Mouse (Mus musculus): Measurements from ENCODE around the gene Ogg1.
A peak's percentile ranks its signal among the peaks of the same experiment; 100 is the strongest.

Gene Ogg1

GRCm38 (mm10) chr6:113326533-113327315, at the start of gene Ogg1:
TSS of gene Ogg1 (plus strand) at chr6:113326972.
- DNase-seq (ENCODE audit: low read depth, low spot score) = peak; percentile 100

GRCm38 (mm10) chr6:113281676-113282075, 45.1 kb upstream of the Ogg1 start:
- DNase-seq (ENCODE audit: low read depth, low spot score) = no peak

GRCm38 (mm10) chr6:113282101-113282802, 44.5 kb upstream of the Ogg1 start, which contains the start of gene Cpne9:
TSS of gene Cpne9 (plus strand) at chr6:113282307.
- DNase-seq (ENCODE audit: low read depth, low spot score) = peak; percentile 89

DNA sequence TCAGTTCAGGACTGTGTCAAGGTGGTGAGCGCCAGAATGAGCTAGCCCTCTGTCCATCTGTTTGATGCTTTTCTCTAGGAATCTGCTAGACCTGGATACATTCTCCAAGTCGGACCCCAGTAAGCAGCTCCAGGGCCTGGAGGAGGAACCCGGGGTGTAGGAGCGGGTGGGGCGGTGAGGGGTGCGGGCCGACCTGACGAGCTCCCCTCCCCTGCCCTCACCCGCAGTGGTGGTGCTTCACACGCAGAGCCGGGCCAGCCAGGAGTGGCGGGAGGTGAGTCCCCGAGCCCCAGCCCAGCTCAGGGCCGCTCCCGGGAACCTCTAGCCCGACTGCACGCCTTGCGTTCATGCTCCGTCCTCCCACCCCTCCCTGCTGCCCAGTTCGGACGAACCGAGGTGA, 43.8 kb upstream of the Ogg1 start:
- DNase-seq (ENCODE audit: low read depth, low spot score) = no peak

- peak; percentile 97 for DNase-seq (ENCODE audit: low read depth, low spot score)
These were observed 43.3 kb upstream of the Ogg1 start for GRCm38 (mm10) chr6:113283500-113283899.

GRCm38 (mm10) chr6:113284931-113285330, 41.8 kb upstream of the Ogg1 start:
- DNase-seq (ENCODE audit: low read depth, low spot score) = no peak

- no peak for DNase-seq (ENCODE audit: low read depth, low spot score)
These were observed 40.5 kb upstream of the Ogg1 start for GRCm38 (mm10) chr6:113286316-113286715.

DNA sequence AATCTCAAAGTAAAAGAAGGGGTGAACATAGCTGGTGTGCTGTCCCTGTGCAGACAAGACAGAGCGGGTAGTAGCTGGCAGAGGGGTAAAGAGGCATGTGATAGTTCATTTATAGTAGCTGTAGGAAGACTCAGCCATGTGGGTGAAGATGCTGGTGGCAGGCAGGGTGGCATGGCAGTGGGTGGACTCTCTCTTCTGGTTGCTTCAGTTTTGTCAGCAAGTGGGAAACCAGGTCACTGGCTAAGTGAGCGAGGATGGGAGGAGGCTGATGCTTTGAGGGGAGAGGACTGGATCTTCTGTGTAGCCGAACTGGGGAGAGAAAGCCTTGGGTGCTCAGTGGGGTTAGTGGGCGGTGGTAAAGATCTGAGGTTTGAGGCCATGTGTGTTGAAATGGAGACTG, 39.5 kb upstream of the Ogg1 start:
- DNase-seq (ENCODE audit: low read depth, low spot score) = no peak

GRCm38 (mm10) chr6:113289346-113289745, 37.4 kb upstream of the Ogg1 start:
- peak; percentile 78 for DNase-seq (ENCODE audit: low read depth, low spot score)

DNA sequence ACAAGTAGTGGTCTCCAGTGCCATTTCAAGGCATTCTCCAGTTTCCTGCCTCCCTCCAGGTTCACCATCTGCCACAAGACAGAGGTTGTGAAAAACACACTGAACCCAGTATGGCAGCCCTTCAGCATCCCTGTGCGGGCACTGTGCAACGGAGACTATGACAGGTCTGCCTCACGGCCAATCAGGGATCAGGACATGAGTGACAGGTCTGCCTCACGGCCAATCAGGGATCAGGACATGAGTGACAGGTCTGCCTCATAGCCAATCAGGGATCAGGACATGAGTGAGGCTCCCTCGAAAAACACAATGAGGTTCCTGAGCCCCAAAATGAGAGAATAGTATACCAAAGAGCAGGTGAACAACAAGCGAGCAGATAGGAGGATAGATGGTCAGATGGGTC, 36.4 kb upstream of the Ogg1 start:
- DNase-seq (ENCODE audit: low read depth, low spot score) = peak; percentile 84

- DNase-seq (ENCODE audit: low read depth, low spot score) = no peak
These were observed 33.8 kb upstream of the Ogg1 start for GRCm38 (mm10) chr6:113292938-113293337.

DNA sequence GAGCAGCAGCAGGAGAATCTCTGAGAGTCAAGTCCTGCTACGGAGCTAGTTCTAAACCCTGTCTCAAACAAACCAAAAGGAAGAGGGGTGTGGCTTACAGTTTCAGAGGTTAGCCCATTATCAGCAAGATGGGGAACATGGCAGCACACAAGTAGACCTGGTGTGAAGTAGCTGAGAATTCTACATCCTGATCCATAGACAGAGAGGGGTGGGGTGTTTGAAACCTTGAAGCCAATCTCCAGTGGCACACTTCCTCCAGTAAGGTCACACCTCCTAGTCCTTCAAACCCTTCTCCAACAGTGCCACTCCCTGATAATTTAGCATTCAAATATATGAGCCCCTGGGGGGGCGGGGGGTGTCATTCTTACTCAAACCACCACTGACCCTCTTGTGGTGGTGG, 30.7 kb upstream of the Ogg1 start:
- peak; percentile 76 for DNase-seq (ENCODE audit: low read depth, low spot score)

- peak; percentile 67 for DNase-seq (ENCODE audit: low read depth, low spot score)
These were observed 30.1 kb upstream of the Ogg1 start for GRCm38 (mm10) chr6:113296639-113297038.

GRCm38 (mm10) chr6:113301350-113301749, 25.4 kb upstream of the Ogg1 start:
- DNase-seq (ENCODE audit: low read depth, low spot score) = no peak

- DNase-seq (ENCODE audit: low read depth, low spot score) = peak; percentile 69
These were observed 24.5 kb upstream of the Ogg1 start for GRCm38 (mm10) chr6:113302258-113302657.

DNA sequence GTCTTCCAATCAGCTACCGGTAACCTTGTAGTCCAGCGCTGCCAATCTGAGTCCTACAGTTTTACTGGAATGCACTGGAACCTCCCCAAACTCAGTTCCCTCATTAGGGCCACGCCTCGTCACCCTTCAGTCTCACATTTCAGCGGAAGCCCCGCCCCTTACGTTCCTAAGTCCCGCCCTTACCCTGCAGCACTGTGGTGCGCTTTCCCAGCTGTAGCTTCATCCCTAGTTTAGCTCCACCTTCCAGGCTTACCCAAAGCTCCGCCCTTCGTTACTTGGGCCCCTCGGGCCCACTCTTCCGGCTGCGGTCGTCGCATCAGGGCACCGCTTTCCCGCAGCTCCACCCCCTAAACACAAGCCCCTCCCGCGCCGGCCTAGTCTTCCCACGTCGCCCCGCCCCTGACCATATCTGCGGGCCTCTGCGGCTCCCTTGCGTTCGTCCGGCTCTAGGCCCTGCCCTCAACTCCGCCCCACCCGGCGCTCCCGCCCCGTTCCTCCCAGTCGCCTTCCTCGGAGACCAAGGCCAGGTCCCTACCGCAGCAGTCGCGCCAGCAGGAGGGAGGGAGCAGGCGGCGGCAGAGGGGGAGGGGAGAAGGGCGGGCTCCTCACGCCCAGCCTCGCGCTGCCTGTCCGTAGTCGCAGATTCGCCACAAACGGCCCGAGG, 20.3 kb upstream of the Ogg1 start:
- peak; percentile 100 for DNase-seq (ENCODE audit: low read depth, low spot score)

GRCm38 (mm10) chr6:113306986-113307349, 19.8 kb upstream of the Ogg1 start, which contains the start of gene Brpf1:
TSS of gene Brpf1 (plus strand) at chr6:113307137.
- no peak for DNase-seq (ENCODE audit: low read depth, low spot score)

GRCm38 (mm10) chr6:113307481-113308121, 19.2 kb upstream of the Ogg1 start:
- DNase-seq (ENCODE audit: low read depth, low spot score) = peak; percentile 77

DNA sequence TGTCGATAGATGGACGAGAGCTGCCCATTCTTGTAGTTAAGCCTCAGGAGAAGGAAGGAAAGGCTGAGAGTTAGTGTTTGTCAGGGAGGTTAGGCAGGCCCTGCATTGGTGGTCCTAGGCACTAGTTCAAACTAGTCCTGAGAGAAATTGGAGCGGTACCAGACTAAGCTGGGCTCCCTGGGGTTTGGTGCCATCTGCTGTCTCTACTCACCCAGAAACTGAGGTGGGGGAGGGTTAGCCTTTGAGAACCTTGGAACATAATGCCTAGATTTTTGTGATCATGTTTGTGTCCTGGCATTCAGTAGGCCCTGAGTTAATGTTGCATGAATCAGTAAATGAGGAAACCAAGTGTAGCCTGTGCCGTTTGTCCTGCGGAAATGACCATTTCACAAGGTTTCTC, 18.6 kb upstream of the Ogg1 start:
- DNase-seq (ENCODE audit: low read depth, low spot score) = peak; percentile 36

DNA sequence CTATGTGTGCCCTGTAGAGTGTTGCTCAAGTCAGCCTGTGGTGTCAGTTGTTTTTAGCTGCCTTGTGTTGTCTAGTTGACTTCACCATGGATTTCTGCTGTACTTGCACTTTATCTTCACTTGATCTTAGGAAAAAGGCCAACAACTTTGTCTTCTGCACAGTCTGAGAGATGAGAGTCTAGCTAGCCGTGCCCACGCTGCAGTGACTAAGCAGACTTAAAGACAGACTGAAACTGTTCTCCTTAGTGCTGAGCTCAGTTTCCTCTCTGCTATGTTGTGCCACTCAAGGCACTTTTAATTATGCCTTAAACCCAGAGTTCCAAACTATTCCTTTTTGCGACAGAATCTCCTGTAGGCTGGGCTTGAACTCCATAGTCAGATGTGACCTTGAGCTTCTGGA, 10.8 kb upstream of the Ogg1 start:
- no peak for DNase-seq (ENCODE audit: low read depth, low spot score)

DNA sequence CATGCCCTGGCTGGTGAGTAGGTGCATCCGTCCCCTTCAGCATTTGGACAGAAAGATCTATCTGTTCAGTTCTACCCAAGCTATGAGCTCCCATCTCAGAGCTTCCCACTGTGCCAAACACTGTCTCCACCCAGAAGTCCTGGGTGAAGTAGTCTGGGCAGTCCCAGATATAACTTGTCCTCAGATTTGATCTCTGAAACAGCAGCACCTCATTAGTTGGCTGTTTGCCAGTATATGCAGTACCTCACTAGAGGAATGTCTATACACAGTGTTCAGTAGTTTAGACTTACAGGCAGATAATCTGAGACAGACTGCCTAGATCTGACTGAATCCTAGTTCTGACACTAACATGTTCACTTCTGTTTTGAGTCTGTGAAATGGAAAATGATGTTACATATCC, 2.6 kb downstream of the Ogg1 start:
- no peak for DNase-seq (ENCODE audit: low read depth, low spot score)

GRCm38 (mm10) chr6:113330547-113330946, 3.8 kb downstream of the Ogg1 start:
- peak; percentile 41 for DNase-seq (ENCODE audit: low read depth, low spot score)

Measured in R1 (cell line).